Mouse (Mus musculus) heart, postnatal 0 days (tissue): ENCODE data around the gene Pdzrn3. TPM values are rescaled to one million over a fixed set of nuclear protein-coding genes. Genes with fewer than 3 reads are reported as not detected.

Experiments used
- ATAC-seq: fragments of 200-750 bp; cut with Nextera tagmentation; 2 replicates; pipeline ENCODE4 v1.8.0; 2017; ENCODE audit warnings: low read depth, moderate number of reproducible peaks, moderate library complexity; ENCODE audit not compliant: insufficient read depth
- DNase-seq: peaks from one replicate; pipeline ENCODE4 v3.0.0-alpha.2; 2016; ENCODE audit warnings: low spot score
- H3K27ac ChIP-seq: fragments of 300-500 bp; sonication (generic); 2 replicates; pipeline ENCODE4 v1.5.1; 2014; ENCODE audit warnings: low read depth, mild to moderate bottlenecking
- H3K27me3 ChIP-seq: fragments of 300-500 bp; sonication (generic); 2 replicates; pipeline ENCODE4 v1.6.1; 2014; ENCODE audit warnings: low read length, mixed read lengths; ENCODE audit not compliant: control insufficient read depth, insufficient read depth
- H3K36me3 ChIP-seq: fragments of 300-500 bp; sonication (generic); replicated peaks from 2 replicates; pipeline ENCODE4 v1.6.1; 2014; ENCODE audit warnings: low read length, mixed read lengths; ENCODE audit not compliant: control insufficient read depth, insufficient read depth
- H3K4me1 ChIP-seq: fragments of 300-500 bp; sonication (generic); 2 replicates; pipeline ENCODE4 v1.6.1; 2014; ENCODE audit warnings: antibody characterized with exemption; ENCODE audit not compliant: control insufficient read depth, insufficient read depth
- H3K4me2 ChIP-seq: fragments of 300-500 bp; sonication (generic); 2 replicates; pipeline ENCODE4 v1.6.1; 2014; ENCODE audit warnings: low read depth, mild to moderate bottlenecking, low read length, moderate library complexity
- H3K4me3 ChIP-seq: fragments of 300-500 bp; sonication (generic); 2 replicates; pipeline ENCODE4 v1.5.1; 2014; ENCODE audit warnings: low read depth, low read length
- H3K9ac ChIP-seq: fragments of 300-500 bp; sonication (generic); replicated peaks from 2 replicates; pipeline ENCODE4 v1.6.1; 2014; ENCODE audit warnings: low read depth, low read length, mixed read lengths
- H3K9me3 ChIP-seq: fragments of 300-500 bp; sonication (generic); replicated peaks from 2 replicates; pipeline ENCODE4 v1.6.1; 2016; ENCODE audit warnings: low read length; ENCODE audit not compliant: control insufficient read depth
- CTCF ChIP-seq: IDR thresholded peaks from 2 replicates; pipeline ENCODE4 v1.5.1; 2016; ENCODE audit warnings: antibody characterized with exemption, control low read depth, low read depth
- EP300 ChIP-seq: IDR thresholded peaks from 2 replicates; pipeline ENCODE4 v1.6.1; 2016; ENCODE audit warnings: antibody characterized with exemption, low read depth
- WGBS: fragments of 180-500 bp; shearing (Covaris S2); extraction: QIAGEN DNeasy Blood & Tissue Kit; methylation state at CpG from one replicate; pipeline ENCODE4 v1.1.7; 2014; 5-methylcytosine and 5-hydroxymethylcytosine counted together
- polyA plus RNA-seq: library from polyadenylated mRNA; unstranded; fragments of >200 nt; fragmentation: Nextera tagmentation; extraction: Ambion mirVana; gene quantifications from 2 replicates; pipeline ENCODE4 v1.2.1, GENCODE M21; 2015
- total RNA-seq: library from RNA; depleted of rRNA; stranded (reverse); fragments of >200 nt; gene quantifications from 2 replicates; pipeline ENCODE4 v1.2.3, GENCODE M21; 2014; ENCODE audit warnings: low replicate concordance

Pdzrn3 gene
- total and polyA plus RNA-seq, 2 experiments from 2014 or later: 12.2 to 116 TPM

DNA sequence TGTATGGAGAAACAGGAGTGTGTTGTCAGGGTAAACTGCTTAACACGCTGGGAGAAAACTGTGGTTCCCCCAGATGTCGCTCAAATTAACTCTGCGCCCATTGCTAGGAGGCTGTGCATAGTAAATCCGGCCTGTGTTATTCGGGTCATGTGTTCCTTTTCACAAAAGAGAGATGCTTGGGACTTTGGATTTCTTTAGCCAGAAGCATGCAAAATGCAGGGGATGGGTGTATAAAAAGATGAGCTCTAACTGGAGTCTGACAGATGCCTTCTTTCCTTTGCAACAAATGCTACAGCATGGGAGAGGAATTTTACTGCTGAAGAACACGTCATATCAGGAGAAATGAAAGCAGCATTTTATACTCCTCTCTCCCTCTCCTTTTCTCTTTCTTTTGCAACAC lies 190.4 kb downstream of the Pdzrn3 start:
- DNase-seq: no peak
- Histone ChIP-seq H3K4me3 (no peak overlapping the region), H3K9me3 (no peaks in the 10 kb centered on the region), H3K36me3 (no peaks in the 10 kb centered on the region), H3K27ac (no peak overlapping the region), H3K27me3 (no peaks in the 10 kb centered on the region), H3K4me1 (peaks cover 11% of the 10 kb centered on the region), H3K4me2 (no peak overlapping the region), H3K9ac (no peak overlapping the region)
- TF ChIP-seq EP300 (no peak), CTCF (no peak)
- no peak for ATAC-seq
- WGBS: 62% methylated on average over 6 of the region's 6 CpGs

DNA sequence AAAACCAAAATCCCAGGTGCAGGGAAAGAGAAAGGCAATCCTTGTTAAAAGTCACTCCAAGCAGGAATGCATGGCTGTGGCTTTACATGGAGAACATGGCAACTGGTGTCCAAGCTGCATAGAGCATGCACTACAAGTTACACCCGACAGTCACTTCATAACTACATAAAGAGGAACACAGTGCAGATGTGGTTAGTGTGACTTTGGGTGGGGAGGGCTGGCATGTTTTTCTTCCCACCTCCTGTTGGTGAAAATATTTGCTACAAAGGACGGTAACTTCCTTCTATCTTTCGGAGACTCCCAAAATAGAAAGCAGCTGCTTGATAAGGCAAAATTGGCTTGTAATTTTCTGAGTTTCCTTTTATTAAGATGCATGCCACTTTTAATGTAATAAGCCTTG lies 190.8 kb downstream of the Pdzrn3 start:
- H3K4me2 ChIP-seq: no peak overlapping the region
- ATAC-seq (no peak), DNase-seq (no peak)
- no peaks in the 10 kb centered on the region for H3K36me3 ChIP-seq
- no peak overlapping the region for H3K9ac ChIP-seq
- H3K4me3 ChIP-seq: no peak overlapping the region
- H3K9me3 ChIP-seq: no peaks in the 10 kb centered on the region
- WGBS: 18% methylated on average over 3 of the region's 3 CpGs
- no peaks in the 10 kb centered on the region for H3K27me3 ChIP-seq
- H3K4me1 ChIP-seq: peaks cover 9% of the 10 kb centered on the region
- no peak for TF ChIP-seq EP300
- TF ChIP-seq CTCF: no peak
- H3K27ac ChIP-seq: no peak overlapping the region

DNA sequence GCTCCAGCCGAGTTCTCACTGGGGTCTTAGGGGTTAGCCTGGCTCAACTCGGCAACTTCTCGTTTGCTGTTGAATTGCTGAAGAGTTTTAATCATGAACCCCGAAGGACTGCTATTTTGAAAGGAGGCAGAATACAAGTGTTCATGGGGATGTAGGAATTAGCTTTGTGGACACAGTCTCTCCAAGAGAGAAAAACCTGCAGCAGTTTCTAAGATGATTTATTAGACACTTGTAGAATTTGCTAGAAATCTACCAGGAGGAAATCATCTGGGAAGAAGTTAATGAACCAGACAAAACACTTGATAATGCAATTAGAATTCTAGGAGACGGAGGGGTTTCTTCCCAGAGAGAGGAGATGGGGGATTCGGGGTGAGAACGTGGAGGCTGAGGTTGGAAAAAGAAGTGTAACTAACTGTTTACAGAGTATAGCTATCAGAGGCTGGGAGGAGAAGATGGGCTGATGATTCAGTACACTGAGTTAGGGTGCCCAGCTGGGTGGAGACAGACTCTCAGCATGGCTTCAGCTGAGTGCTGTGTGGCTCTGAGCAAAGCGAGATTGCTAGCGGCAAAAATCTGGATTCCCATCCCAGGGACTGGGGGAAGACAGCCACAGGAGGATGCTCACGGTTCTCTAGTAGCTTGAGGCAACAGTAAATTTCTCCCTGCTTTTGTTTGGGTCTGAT lies 193.5 kb downstream of the Pdzrn3 start:
- Histone ChIP-seq H3K4me1 (peaks cover 12% of the 10 kb centered on the region), H3K9me3 (no peaks in the 10 kb centered on the region), H3K27ac (no peak overlapping the region), H3K27me3 (no peaks in the 10 kb centered on the region), H3K4me2 (no peak overlapping the region), H3K4me3 (no peak overlapping the region), H3K9ac (no peak overlapping the region), H3K36me3 (no peaks in the 10 kb centered on the region)
- TF ChIP-seq EP300 (no peak), CTCF (no peak)
- 77% methylated on average over 10 of the region's 10 CpGs for WGBS
- DNase-seq (no peak), ATAC-seq (no peak)

DNA sequence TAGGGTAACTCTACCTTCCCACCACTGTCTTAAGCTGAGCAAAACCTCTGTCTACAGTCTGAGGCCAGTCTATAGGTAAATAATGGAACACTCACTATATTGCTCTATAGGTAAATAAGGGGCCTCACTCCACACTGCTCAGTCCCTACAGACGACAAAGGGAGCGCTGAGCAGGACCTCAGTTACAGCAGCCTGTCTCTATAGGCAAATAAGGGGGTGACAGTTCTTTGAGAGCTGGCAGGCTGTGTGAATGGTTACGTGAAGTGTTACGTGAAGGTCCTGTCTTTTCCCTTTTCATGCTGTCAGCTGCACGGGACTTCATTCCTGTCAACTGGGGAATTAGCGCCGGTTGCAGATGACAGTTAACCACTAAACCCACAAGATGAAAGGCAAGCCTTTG lies 207.0 kb downstream of the Pdzrn3 start:
- DNase-seq: no peak
- no peak for TF ChIP-seq EP300
- TF ChIP-seq CTCF: no peak
- 42% methylated on average over 7 of the region's 7 CpGs for WGBS
- Histone ChIP-seq H3K36me3 (peaks cover 51% of the 10 kb centered on the region), H3K4me1 (no peaks in the 10 kb centered on the region), H3K4me3 (no peak overlapping the region), H3K9ac (no peak overlapping the region), H3K27ac (no peak overlapping the region), H3K27me3 (no peaks in the 10 kb centered on the region), H3K9me3 (no peaks in the 10 kb centered on the region), H3K4me2 (no peak overlapping the region)
- no peak for ATAC-seq

DNA sequence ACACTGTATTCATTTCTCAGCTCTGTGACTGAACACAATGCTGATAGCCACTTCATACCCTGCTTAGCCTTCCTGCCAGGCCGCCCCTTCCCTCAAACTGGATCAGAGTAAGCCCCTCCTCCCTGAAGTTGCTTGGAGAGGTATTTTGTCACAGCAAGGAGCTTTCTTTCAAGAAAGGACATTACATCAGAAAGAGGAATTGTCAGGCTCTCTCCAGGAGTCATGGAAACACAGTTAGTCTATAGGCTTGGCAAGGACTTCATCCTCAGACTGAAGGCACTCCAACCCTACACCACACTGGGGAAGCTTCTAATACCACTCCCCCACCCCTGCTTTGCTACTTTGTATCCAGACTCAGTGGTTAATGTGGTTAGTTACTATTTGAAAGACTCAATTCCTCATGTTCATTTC lies 224.2 kb downstream of the Pdzrn3 start:
- no peak for DNase-seq
- Histone ChIP-seq H3K27me3 (no peaks in the 10 kb centered on the region), H3K4me1 (no peaks in the 10 kb centered on the region), H3K36me3 (peaks cover 77% of the 10 kb centered on the region), H3K4me3 (no peak overlapping the region), H3K9ac (no peak overlapping the region), H3K4me2 (no peak overlapping the region), H3K27ac (no peak overlapping the region), H3K9me3 (no peaks in the 10 kb centered on the region)
- TF ChIP-seq CTCF (no peak), EP300 (no peak)
- ATAC-seq: no peak
- 64% methylated on average over 1 of the region's 1 CpGs for WGBS

DNA sequence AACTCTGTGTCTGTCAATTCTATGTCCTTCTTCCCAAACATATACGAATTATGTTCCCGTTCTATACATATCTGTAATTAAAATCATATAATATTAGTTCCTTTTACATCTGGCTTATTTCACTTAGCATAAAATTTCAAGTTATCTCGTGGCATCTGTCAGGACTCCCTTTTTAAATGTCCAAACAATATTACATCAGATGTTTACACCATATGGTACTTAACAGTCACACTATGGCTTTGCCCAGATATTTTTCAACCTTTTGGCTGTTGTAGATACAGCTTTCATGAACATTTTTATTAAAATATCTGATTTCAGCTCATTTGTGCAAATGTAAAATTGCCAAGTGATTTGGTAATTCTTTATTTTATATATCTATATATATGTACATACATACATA lies 242.3 kb downstream of the Pdzrn3 start:
- ATAC-seq: no peak
- Histone ChIP-seq H3K9ac (no peak overlapping the region), H3K27me3 (no peaks in the 10 kb centered on the region), H3K4me2 (no peak overlapping the region), H3K36me3 (no peaks in the 10 kb centered on the region), H3K4me3 (no peak overlapping the region), H3K9me3 (no peaks in the 10 kb centered on the region), H3K4me1 (no peaks in the 10 kb centered on the region), H3K27ac (no peak overlapping the region)
- no peak for DNase-seq
- WGBS: 74% methylated on average over 3 of the region's 3 CpGs
- TF ChIP-seq CTCF: no peak
- TF ChIP-seq EP300: no peak
